In genomic region chr14:34766181-34766580, GRCm38 (mm10) we compare ENCODE assay signal across 23 mouse cellular contexts. TPM values are rescaled to one million over a fixed set of nuclear protein-coding genes. Genes with fewer than 3 reads are reported as not detected.
DNase-seq lines count a peak whose midpoint lies in the region; ATAC-seq lines count a peak whose summit lies in the region.
"Had no signal": no experiment of that assay in that cellular context is flagged by ENCODE, and none has a peak within 500 bp of the region (broad histone marks: within the 10 kb centered on the region; RNA-seq: fewer than 3 reads in every experiment).

No protein-coding gene starts in this region.

- no peak overlapping the region for H3K4me2 ChIP-seq in midbrain, embryonic 11.5 days
- H3K4me2 ChIP-seq in midbrain, embryonic 13.5 days (replicated peaks) = no peak overlapping the region

- H3K36me3 ChIP-seq in midbrain, embryonic 11.5 days (ENCODE audit: control insufficient read depth, insufficient read depth, low read length) = no peaks in the 10 kb centered on the region
- H3K36me3 ChIP-seq in midbrain, embryonic 13.5 days = no peaks in the 10 kb centered on the region
- H3K36me3 ChIP-seq: G1E had no signal

- no peak overlapping the region for H3K4me3 ChIP-seq in midbrain, embryonic 11.5 days (ENCODE audit: low read depth, low read length)
- no peak overlapping the region for H3K4me3 ChIP-seq in midbrain, embryonic 13.5 days (replicated peaks)

- H3K9me3 ChIP-seq in midbrain, embryonic 11.5 days (ENCODE audit: control insufficient read depth, low read length) = no peaks in the 10 kb centered on the region
- H3K9me3 ChIP-seq in midbrain, embryonic 13.5 days = no peaks in the 10 kb centered on the region
- H3K9me3 ChIP-seq: G1E had no signal

- 90% methylated on average over 5 of the region's 5 CpGs for WGBS in midbrain, embryonic 11.5 days
- WGBS in midbrain, embryonic 13.5 days = 90% methylated on average over 5 of the region's 5 CpGs

- peaks cover 4% of the 10 kb centered on the region; the same call in 1 of the 2 replicates for H3K27me3 ChIP-seq in midbrain, embryonic 11.5 days (ENCODE audit: control insufficient read depth, insufficient read depth, low read length)
- H3K27me3 ChIP-seq in midbrain, embryonic 13.5 days = peaks cover 13% of the 10 kb centered on the region; the same call in 1 of the 2 replicates
- H3K27me3 ChIP-seq: CH12.LX had no signal

- no peak overlapping the region for H3K27ac ChIP-seq in midbrain, embryonic 11.5 days (ENCODE audit: low read depth, low read length)
- H3K27ac ChIP-seq in midbrain, embryonic 13.5 days = no peak overlapping the region

- no peak overlapping the region for H3K9ac ChIP-seq in midbrain, embryonic 11.5 days (ENCODE audit: low read length)
- H3K9ac ChIP-seq in midbrain, embryonic 13.5 days (replicated peaks) = no peak overlapping the region

- DNase-seq in heart, adult 11 months = peak; percentile 57
- no peak for DNase-seq in heart, adult 8-10 months (ENCODE audit: low spot score)
- peak; percentile 35 for DNase-seq in midbrain, embryonic 11.5 days (ENCODE audit: low spot score, missing footprints)
- peak; percentile 52 for DNase-seq in A20 (ENCODE audit: low read depth, low spot score)
- DNase-seq in lung, postnatal 4 days = no peak
- DNase-seq: adrenal gland, adult 2 months; adrenal gland, adult 8-10 months; adrenal gland, postnatal 10 days; adrenal gland, postnatal 14 days; adrenal gland, postnatal 25 days; adrenal gland, postnatal 36 days; B cell, adult 2 months; cerebellum, adult 11 months; cerebellum, adult 11-12 months; cerebellum, adult 18-20 months; cerebellum, adult 2 months had no signal

- no peak for ATAC-seq in midbrain, embryonic 11.5 days (ENCODE audit: low FRiP score)
- ATAC-seq in midbrain, embryonic 13.5 days = no peak
- ATAC-seq: activated CD4-positive, CD25-positive, alpha-beta regulatory T cell, adult 4 months; CD4-positive, CD25-positive, alpha-beta regulatory T cell, adult 4 months; Patski had no signal

- peaks cover 3% of the 10 kb centered on the region for H3K4me1 ChIP-seq in midbrain, embryonic 11.5 days (ENCODE audit: control insufficient read depth, insufficient read depth, low read length)
- peaks cover 14% of the 10 kb centered on the region for H3K4me1 ChIP-seq in midbrain, embryonic 13.5 days (replicated peaks)

RNA-seq across cellular contexts. Expression of gene Grid1, which starts 53.7 kb away (rescaled TPM):
- total RNA-seq in heart, adult 8-10 months (2022) = under 1 TPM in 1 of 4 experiments, not detected in 3; 0.22 TPM
- 0.55 and 0.61 TPM in 2 replicates for polyA plus RNA-seq in midbrain, embryonic 11.5 days (2014; fragmentation: Nextera tagmentation; extraction: Ambion mirVana)
- polyA plus RNA-seq in midbrain, embryonic 13.5 days (2015; fragmentation: Nextera tagmentation; extraction: Ambion mirVana) = 2.5 and 2.7 TPM in 2 replicates
- total RNA-seq: CH12.LX, MEL had no signal
- polyA plus RNA-seq: activated CD4-positive, CD25-positive, alpha-beta regulatory T cell, adult 4 months; CD4-positive, CD25-positive, alpha-beta regulatory T cell, adult 4 months; G1E; Patski had no signal

Comparison
In these comparisons a context has a peak if more than half of its experiments do, and no peak if none do; other contexts are left out.
1. DNase-seq: peak in heart, adult 11 months (single experiment), midbrain, embryonic 11.5 days (single experiment) and A20 (single experiment); none in heart, adult 8-10 months (single experiment) and lung, postnatal 4 days (0 of 2).